Mouse (Mus musculus) CD4-positive helper T cell, adult 2 months (primary cell): ENCODE data around the gene Wdr89.
"Not testable (repeated sequence)": the region's sequence is repeated elsewhere in the genome, so short reads cannot be mapped to it uniquely, and the experiment has no call there.

Experiments
- DNase-seq: peaks from one replicate; pipeline ENCODE4 v3.0.0-alpha.2; 2012; ENCODE audit warnings: low read depth, missing footprints, low spot score

The Wdr89 gene

GRCm38 (mm10) chr12:75669258-75670106, at the start of gene Wdr89:
TSS of gene Wdr89 (minus strand) at chr12:75669537.
- peak; percentile 100 for DNase-seq

GRCm38 (mm10) chr12:75713596-75713995, 44.3 kb upstream of the Wdr89 start:
- DNase-seq = no peak

- DNase-seq = not testable (repeated sequence)
These were observed 43.6 kb upstream of the Wdr89 start for GRCm38 (mm10) chr12:75712905-75713304.

GRCm38 (mm10) chr12:75710596-75711376, 41.4 kb upstream of the Wdr89 start:
- no peak for DNase-seq

GRCm38 (mm10) chr12:75709506-75709905, 40.2 kb upstream of the Wdr89 start:
- DNase-seq = no peak

GRCm38 (mm10) chr12:75706670-75707069, 37.3 kb upstream of the Wdr89 start:
- no peak for DNase-seq

GRCm38 (mm10) chr12:75702739-75703122, 33.4 kb upstream of the Wdr89 start:
- no peak for DNase-seq

GRCm38 (mm10) chr12:75702084-75702738, 32.9 kb upstream of the Wdr89 start:
- DNase-seq = no peak

- no peak for DNase-seq
These were observed 32.1 kb upstream of the Wdr89 start for GRCm38 (mm10) chr12:75701173-75702083.

- DNase-seq = no peak
These were observed 29.4 kb upstream of the Wdr89 start for GRCm38 (mm10) chr12:75698692-75699091.

- DNase-seq = not testable (repeated sequence)
These were observed 26.5 kb upstream of the Wdr89 start for GRCm38 (mm10) chr12:75695845-75696244.

- DNase-seq = no peak
These were observed 19.7 kb upstream of the Wdr89 start for GRCm38 (mm10) chr12:75689003-75689402.

- no peak for DNase-seq
These were observed 18.0 kb upstream of the Wdr89 start for GRCm38 (mm10) chr12:75687314-75687713.

- not testable (repeated sequence) for DNase-seq
These were observed 14.7 kb upstream of the Wdr89 start for GRCm38 (mm10) chr12:75684026-75684425.

GRCm38 (mm10) chr12:75683598-75683997, 14.3 kb upstream of the Wdr89 start:
- no peak for DNase-seq

- DNase-seq = no peak
These were observed 13.5 kb upstream of the Wdr89 start for GRCm38 (mm10) chr12:75682842-75683241.

- DNase-seq = no peak
These were observed 11.8 kb upstream of the Wdr89 start for GRCm38 (mm10) chr12:75681101-75681500.

GRCm38 (mm10) chr12:75678393-75678792, 9.1 kb upstream of the Wdr89 start:
- DNase-seq = no peak

GRCm38 (mm10) chr12:75672630-75673029, 3.3 kb upstream of the Wdr89 start:
- DNase-seq = no peak

GRCm38 (mm10) chr12:75671759-75672315, 2.5 kb upstream of the Wdr89 start:
- peak; percentile 34 for DNase-seq

GRCm38 (mm10) chr12:75670611-75671010, 1.3 kb upstream of the Wdr89 start:
- no peak for DNase-seq
